Mouse (Mus musculus) B cell, adult 62 days (primary cell): ENCODE results near the gene Platr25. TPM values are rescaled to one million over a fixed set of nuclear protein-coding genes. Genes with fewer than 3 reads are reported as not detected.

Experiments
- total RNA-seq: library from RNA; stranded (reverse); gene quantifications from 4 replicates; pipeline ENCODE4 v1.2.4, GENCODE M21; 2023

Gene Platr25
- total RNA-seq = 11.7 to 21.0 TPM (median 15.7 TPM) in 4 replicates

GRCm38 (mm10) chr13:62760432-62761415 lies at the start of gene Platr25:
Gene Platr25, minus strand, starts transcription at chr13:62760709.

GRCm38 (mm10) chr13:62785199-62786134 lies 25.0 kb upstream of the Platr25 start, which contains the start of gene Gm5141:
Gene Gm5141, minus strand, starts transcription at chr13:62785808.

GRCm38 (mm10) chr13:62623577-62624276 lies 136.8 kb downstream of the Platr25 start, which contains the start of gene 6720489N17Rik:
Gene 6720489N17Rik, minus strand, starts transcription at chr13:62624182.

Other genes starting within 250 kb of the Platr25 start
- not detected in 4 replicates for gene Zfp935, start 202.2 kb downstream of the Platr25 start, total RNA-seq
- 6.6 to 12.4 TPM (median 9.7 TPM) in 4 replicates for gene Zfp934, start 189.5 kb downstream of the Platr25 start, total RNA-seq
- 2.3 to 7.2 TPM (median 3.5 TPM) in 4 replicates for gene 6720489N17Rik, start 136.5 kb downstream of the Platr25 start, total RNA-seq
- 2.4 to 3.6 TPM (median 2.9 TPM) in 4 replicates for gene Gm5141, start 25.1 kb upstream of the Platr25 start, total RNA-seq
- gene Fbp2, start 97.7 kb upstream of the Platr25 start, total RNA-seq = not detected in 4 replicates
- gene Fbp1, start 127.6 kb upstream of the Platr25 start, total RNA-seq = not detected in 4 replicates
- gene 2010111I01Rik, start 204.2 kb upstream of the Platr25 start, total RNA-seq = 35.4 to 47.9 TPM (median 39.7 TPM) in 4 replicates